Mouse (Mus musculus): ENCODE measurements around the gene Preb. TPM values are rescaled to one million over a fixed set of nuclear protein-coding genes. Genes with fewer than 3 reads are reported as not detected.
A peak's percentile ranks its signal among the peaks of the same experiment; 100 is the strongest.

The Preb gene
- polyA plus RNA-seq, 1 experiment from 2014 or later = 125 TPM

- no peak for ATAC-seq (ENCODE audit: low read depth)
- no peak overlapping the region for H3K4me3 ChIP-seq (ENCODE audit: low read length)
- no peak overlapping the region for H3K27ac ChIP-seq (ENCODE audit: low read length)
- no peaks in the 10 kb centered on the region for H3K36me3 ChIP-seq (ENCODE audit: control insufficient read depth, insufficient read depth, low read length)
- H3K4me2 ChIP-seq (ENCODE audit: low read depth, low read length) = no peak overlapping the region
- no peaks in the 10 kb centered on the region for H3K9me3 ChIP-seq (ENCODE audit: control insufficient read depth, low read length)
- H3K27me3 ChIP-seq (ENCODE audit: control insufficient read depth, insufficient read depth, low read depth, low read length) = no peaks in the 10 kb centered on the region
- WGBS = 83% methylated on average over 6 of the region's 6 CpGs
- no peaks in the 10 kb centered on the region for H3K4me1 ChIP-seq (replicated peaks; ENCODE audit: control insufficient read depth, insufficient read depth, low read length)
- no peak overlapping the region for H3K9ac ChIP-seq (ENCODE audit: low read length)
Observed at GRCm38 (mm10) chr5:30930846-30931245, 29.3 kb downstream of the Preb start.

- no peak; the same call in 1 of the 2 replicates for ATAC-seq (ENCODE audit: low read depth)
- no peak overlapping the region for H3K4me3 ChIP-seq (ENCODE audit: low read length)
- no peaks in the 10 kb centered on the region for H3K9me3 ChIP-seq (ENCODE audit: control insufficient read depth, low read length)
- H3K9ac ChIP-seq (ENCODE audit: low read length) = no peak overlapping the region
- WGBS = 22% methylated on average over 4 of the region's 4 CpGs
- no peaks in the 10 kb centered on the region for H3K27me3 ChIP-seq (ENCODE audit: control insufficient read depth, insufficient read depth, low read depth, low read length)
- no peaks in the 10 kb centered on the region for H3K36me3 ChIP-seq (ENCODE audit: control insufficient read depth, insufficient read depth, low read length)
- no peak overlapping the region for H3K4me2 ChIP-seq (ENCODE audit: low read depth, low read length)
- H3K27ac ChIP-seq (ENCODE audit: low read length) = no peak overlapping the region
- no peaks in the 10 kb centered on the region for H3K4me1 ChIP-seq (replicated peaks; ENCODE audit: control insufficient read depth, insufficient read depth, low read length)
Observed at GRCm38 (mm10) chr5:30930121-30930520, 30.0 kb downstream of the Preb start.

DNA sequence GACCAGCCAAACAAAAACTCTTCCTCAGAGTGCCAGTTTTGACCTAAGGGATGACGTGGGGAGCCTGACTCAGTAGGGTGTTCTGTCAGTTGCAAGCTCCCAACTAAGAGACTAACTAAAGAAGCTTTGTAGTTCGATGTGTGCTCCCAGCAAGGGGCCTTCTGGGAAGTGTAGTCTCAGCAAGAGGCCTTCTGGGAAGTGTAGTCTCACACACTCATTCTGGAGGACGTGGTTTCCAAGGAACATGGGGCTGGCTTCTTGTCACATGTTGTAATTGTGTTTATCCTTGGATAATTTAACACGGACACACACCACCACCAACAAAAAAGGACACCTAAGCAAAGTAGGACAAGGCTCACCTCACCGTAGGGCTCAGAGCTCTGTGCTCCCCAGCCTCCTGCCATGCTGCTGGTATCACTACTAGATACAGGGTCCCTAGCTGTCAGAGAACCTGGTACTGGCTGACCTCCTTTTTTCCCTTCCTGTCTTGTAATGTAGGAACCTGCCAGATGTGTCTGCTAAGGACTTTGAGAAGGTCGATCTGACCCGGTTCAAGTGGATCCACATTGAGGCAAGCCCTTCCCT lies 32.1 kb downstream of the Preb start:
- H3K36me3 ChIP-seq (ENCODE audit: control insufficient read depth, insufficient read depth, low read length) = no peaks in the 10 kb centered on the region
- no peak overlapping the region for H3K9ac ChIP-seq (ENCODE audit: low read length)
- peak overlapping the region; percentile 28; the same call in 1 of the 2 replicates for H3K4me2 ChIP-seq (ENCODE audit: low read depth, low read length)
- no peaks in the 10 kb centered on the region; the same call in 1 of the 2 replicates for H3K27me3 ChIP-seq (ENCODE audit: control insufficient read depth, insufficient read depth, low read depth, low read length)
- H3K27ac ChIP-seq (ENCODE audit: low read length) = no peak overlapping the region
- WGBS = 41% methylated on average over 7 of the region's 7 CpGs
- no peaks in the 10 kb centered on the region for H3K9me3 ChIP-seq (ENCODE audit: control insufficient read depth, low read length)
- H3K4me1 ChIP-seq (replicated peaks; ENCODE audit: control insufficient read depth, insufficient read depth, low read length) = 0 out of 2 replicates have a peak, but pooled peaks cover 2% of the 10 kb centered on the region
- H3K4me3 ChIP-seq (ENCODE audit: low read length) = no peak overlapping the region
- peak; percentile 60 for ATAC-seq (ENCODE audit: low read depth)

GRCm38 (mm10) chr5:30926073-30926472 lies 34.1 kb downstream of the Preb start:
- WGBS = 72% methylated on average over 2 of the region's 2 CpGs
- Histone ChIP-seq H3K9me3 (ENCODE audit: control insufficient read depth, low read length) (no peaks in the 10 kb centered on the region), H3K27ac (ENCODE audit: low read length) (no peak overlapping the region), H3K4me1 (replicated peaks; ENCODE audit: control insufficient read depth, insufficient read depth, low read length) (peaks cover 12% of the 10 kb centered on the region), H3K27me3 (ENCODE audit: control insufficient read depth, insufficient read depth, low read depth, low read length) (no peaks in the 10 kb centered on the region; the same call in 1 of the 2 replicates), H3K9ac (ENCODE audit: low read length) (no peak overlapping the region), H3K4me3 (ENCODE audit: low read length) (no peak overlapping the region), H3K4me2 (ENCODE audit: low read depth, low read length) (no peak overlapping the region), H3K36me3 (ENCODE audit: control insufficient read depth, insufficient read depth, low read length) (no peaks in the 10 kb centered on the region)
- ATAC-seq (ENCODE audit: low read depth) = no peak

GRCm38 (mm10) chr5:30925217-30925616 lies 34.9 kb downstream of the Preb start:
- Histone ChIP-seq H3K27me3 (ENCODE audit: control insufficient read depth, insufficient read depth, low read depth, low read length) (no peaks in the 10 kb centered on the region; the same call in 1 of the 2 replicates), H3K4me2 (ENCODE audit: low read depth, low read length) (no peak overlapping the region), H3K9ac (ENCODE audit: low read length) (no peak overlapping the region), H3K4me1 (replicated peaks; ENCODE audit: control insufficient read depth, insufficient read depth, low read length) (peaks cover 20% of the 10 kb centered on the region), H3K36me3 (ENCODE audit: control insufficient read depth, insufficient read depth, low read length) (no peaks in the 10 kb centered on the region), H3K27ac (ENCODE audit: low read length) (no peak overlapping the region), H3K4me3 (ENCODE audit: low read length) (no peak overlapping the region), H3K9me3 (ENCODE audit: control insufficient read depth, low read length) (no peaks in the 10 kb centered on the region)
- WGBS = 89% methylated on average over 5 of the region's 5 CpGs
- ATAC-seq (ENCODE audit: low read depth) = no peak

GRCm38 (mm10) chr5:30924614-30925013 lies 35.5 kb downstream of the Preb start:
- Histone ChIP-seq H3K27me3 (ENCODE audit: control insufficient read depth, insufficient read depth, low read depth, low read length) (no peaks in the 10 kb centered on the region; the same call in 1 of the 2 replicates), H3K4me2 (ENCODE audit: low read depth, low read length) (no peak overlapping the region), H3K9ac (ENCODE audit: low read length) (no peak overlapping the region), H3K4me1 (replicated peaks; ENCODE audit: control insufficient read depth, insufficient read depth, low read length) (peaks cover 22% of the 10 kb centered on the region), H3K4me3 (ENCODE audit: low read length) (no peak overlapping the region), H3K36me3 (ENCODE audit: control insufficient read depth, insufficient read depth, low read length) (no peaks in the 10 kb centered on the region), H3K9me3 (ENCODE audit: control insufficient read depth, low read length) (no peaks in the 10 kb centered on the region), H3K27ac (ENCODE audit: low read length) (no peak overlapping the region)
- no peak for ATAC-seq (ENCODE audit: low read depth)
- WGBS = 72% methylated on average over 8 of the region's 8 CpGs

DNA sequence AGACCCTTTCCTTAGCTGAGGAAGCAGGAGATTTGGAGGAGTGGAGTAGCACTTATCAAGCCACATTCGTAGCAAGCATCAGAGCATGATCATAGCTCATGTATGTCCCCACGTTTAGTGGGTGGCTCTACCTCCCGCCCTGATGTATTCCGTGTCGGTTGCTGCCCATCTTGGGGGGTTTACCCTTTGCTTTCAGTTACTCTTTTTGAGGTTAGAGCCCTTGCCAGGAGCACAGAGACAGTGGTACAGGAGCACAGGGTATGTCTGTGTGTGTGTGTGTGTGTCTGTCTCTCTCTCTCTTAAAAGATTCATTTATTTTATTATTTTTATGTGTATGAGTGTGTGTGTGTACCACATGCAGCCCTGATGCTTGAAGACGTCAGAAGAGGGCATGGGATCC lies 37.0 kb downstream of the Preb start:
- H3K4me2 ChIP-seq (ENCODE audit: low read depth, low read length) = no peak overlapping the region
- H3K27me3 ChIP-seq (ENCODE audit: control insufficient read depth, insufficient read depth, low read depth, low read length) = no peaks in the 10 kb centered on the region; the same call in 1 of the 2 replicates
- H3K27ac ChIP-seq (ENCODE audit: low read length) = no peak overlapping the region
- no peak for ATAC-seq (ENCODE audit: low read depth)
- H3K4me3 ChIP-seq (ENCODE audit: low read length) = no peak overlapping the region
- no peaks in the 10 kb centered on the region for H3K9me3 ChIP-seq (ENCODE audit: control insufficient read depth, low read length)
- H3K4me1 ChIP-seq (replicated peaks; ENCODE audit: control insufficient read depth, insufficient read depth, low read length) = peaks cover 22% of the 10 kb centered on the region
- WGBS = 63% methylated on average over 6 of the region's 6 CpGs
- no peak overlapping the region for H3K9ac ChIP-seq (ENCODE audit: low read length)
- H3K36me3 ChIP-seq (ENCODE audit: control insufficient read depth, insufficient read depth, low read length) = peaks cover 4% of the 10 kb centered on the region; the same call in 1 of the 2 replicates

DNA sequence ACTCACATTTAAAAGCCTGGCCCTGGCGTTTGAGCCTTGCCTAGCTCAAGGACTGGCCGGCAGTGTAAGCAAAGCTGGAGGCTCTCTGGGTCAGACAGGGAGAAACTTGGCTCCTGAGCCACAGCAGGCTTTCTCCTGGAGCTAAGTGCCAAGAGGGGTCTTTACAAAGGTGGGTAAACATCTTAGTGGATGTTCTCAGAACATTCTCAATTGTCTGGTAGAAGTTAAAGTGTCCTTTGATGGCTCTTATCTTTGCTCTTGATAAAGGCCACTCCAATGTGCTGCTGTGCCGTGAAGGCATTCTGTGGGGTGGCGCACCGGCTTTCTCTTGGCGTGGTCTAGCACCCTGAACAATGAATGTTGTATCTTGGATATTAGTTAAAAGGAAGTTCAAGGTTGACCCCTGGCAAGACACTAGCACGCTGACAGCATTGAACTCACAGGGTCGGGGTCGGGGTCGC lies 37.5 kb downstream of the Preb start:
- peak overlapping the region; percentile 65; the same call in 1 of the 2 replicates for H3K4me2 ChIP-seq (ENCODE audit: low read depth, low read length)
- no peak overlapping the region for H3K4me3 ChIP-seq (ENCODE audit: low read length)

GRCm38 (mm10) chr5:30921256-30922033 lies 38.7 kb downstream of the Preb start, which contains the start of gene Khk:
Gene Khk, plus strand, starts transcription at chr5:30921431.
- H3K4me1 ChIP-seq (replicated peaks; ENCODE audit: control insufficient read depth, insufficient read depth, low read length) = peaks cover 23% of the 10 kb centered on the region
- peak within 1 kb of the TSS; percentile 65 for H3K4me2 ChIP-seq (ENCODE audit: low read depth, low read length)
- peak within 1 kb of the TSS; percentile 80 for H3K27ac ChIP-seq (ENCODE audit: low read length)
- H3K4me3 ChIP-seq (ENCODE audit: low read length) = peak within 1 kb of the TSS; percentile 56
- ATAC-seq (ENCODE audit: low read depth) = peak; percentile 84
- peaks cover 10% of the 10 kb centered on the region for H3K36me3 ChIP-seq (ENCODE audit: control insufficient read depth, insufficient read depth, low read length)
- H3K9me3 ChIP-seq (ENCODE audit: control insufficient read depth, low read length) = no peaks in the 10 kb centered on the region
- WGBS = under 1% methylated on average over 36 of the region's 40 CpGs
- H3K9ac ChIP-seq (ENCODE audit: low read length) = peak within 1 kb of the TSS; percentile 70
- H3K27me3 ChIP-seq (ENCODE audit: control insufficient read depth, insufficient read depth, low read depth, low read length) = no peaks in the 10 kb centered on the region; the same call in 1 of the 2 replicates

More for the DNA sequence above, 37.5 kb downstream of the Preb start:
- Histone ChIP-seq H3K9ac (ENCODE audit: low read length) (no peak overlapping the region), H3K9me3 (ENCODE audit: control insufficient read depth, low read length) (no peaks in the 10 kb centered on the region), H3K36me3 (ENCODE audit: control insufficient read depth, insufficient read depth, low read length) (peaks cover 4% of the 10 kb centered on the region; the same call in 1 of the 2 replicates), H3K27me3 (ENCODE audit: control insufficient read depth, insufficient read depth, low read depth, low read length) (no peaks in the 10 kb centered on the region; the same call in 1 of the 2 replicates), H3K4me1 (replicated peaks; ENCODE audit: control insufficient read depth, insufficient read depth, low read length) (peaks cover 22% of the 10 kb centered on the region), H3K27ac (ENCODE audit: low read length) (no peak overlapping the region)
- 34% methylated on average over 10 of the region's 10 CpGs for WGBS
- no peak for ATAC-seq (ENCODE audit: low read depth)
